Mouse (Mus musculus) ES-E14 (cell line): ENCODE measurements around the gene Edem3.

Experiments
- CHD2 ChIP-seq: IDR thresholded peaks from 2 replicates; pipeline ENCODE4 v1.6.1; 2014; ENCODE audit warnings: mild to moderate bottlenecking, low read depth, low read length, inconsistent platforms
- HCFC1 ChIP-seq: IDR thresholded peaks from 2 replicates; pipeline ENCODE4 v1.6.1; 2012; ENCODE audit warnings: low read length, inconsistent platforms, borderline replicate concordance; ENCODE audit not compliant: insufficient read depth
- ZC3H11A ChIP-seq: IDR thresholded peaks from 2 replicates; pipeline ENCODE4 v1.6.1; 2012; ENCODE audit warnings: low read depth, mild to moderate bottlenecking, inconsistent platforms, low read length, borderline replicate concordance

DNA sequence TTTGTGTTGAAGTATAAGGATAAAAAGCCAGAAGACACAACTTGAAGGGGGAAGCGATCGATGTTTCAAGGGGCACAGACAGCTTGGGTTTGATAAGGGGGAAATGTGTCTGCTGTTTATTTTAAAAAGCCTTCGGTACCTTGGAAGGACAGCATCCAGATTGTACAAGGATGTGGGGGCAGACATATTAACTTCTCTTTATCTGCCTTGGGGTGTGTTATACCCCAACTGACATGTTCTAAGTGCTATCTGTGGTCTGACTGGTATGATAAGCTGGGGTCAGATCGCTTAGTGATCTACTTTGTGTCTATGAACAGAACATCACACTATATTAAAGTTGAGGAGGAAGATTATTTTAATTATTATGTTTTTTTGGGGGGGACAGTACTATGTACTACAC, 27.0 kb upstream of the Edem3 start:
- no peak for TF ChIP-seq HCFC1
- TF ChIP-seq ZC3H11A: no peak
- no peak for TF ChIP-seq CHD2
